Mouse (Mus musculus): ENCODE data around the gene Klk4. TPM values are rescaled to one million over a fixed set of nuclear protein-coding genes. Genes with fewer than 3 reads are reported as not detected.

The Klk4 gene
- total RNA-seq (2021), result not detected
- long read RNA-seq, experiment 1, result 0 reads
- long read RNA-seq, experiment 2, result 0 reads

DNA sequence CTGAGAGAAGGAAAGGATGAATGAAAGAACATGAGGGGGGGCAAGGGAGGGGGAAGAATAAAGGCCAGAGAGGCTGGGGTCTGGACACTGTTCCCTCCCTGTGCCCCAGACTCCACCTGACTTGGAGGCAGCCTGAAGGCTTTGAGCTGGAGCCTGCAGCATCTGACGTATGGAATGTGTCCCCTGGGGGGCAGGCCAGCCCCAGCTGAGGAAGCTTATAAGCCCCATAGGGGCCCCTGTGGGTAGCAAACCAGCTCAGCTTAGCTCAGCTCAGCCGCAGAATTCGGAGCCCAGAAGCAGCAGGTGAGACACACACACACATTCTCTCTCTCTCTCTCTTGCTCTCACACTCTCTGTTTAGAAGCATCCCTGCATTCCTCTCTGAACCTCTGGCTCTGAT, at the start of gene Klk4:
Klk4 (plus strand) TSS at position 249 of the 400 bp plus-strand sequence.
- intact Hi-C loops (cut with DNase I), result no loop called here
- no peak for DNase-seq

DNA sequence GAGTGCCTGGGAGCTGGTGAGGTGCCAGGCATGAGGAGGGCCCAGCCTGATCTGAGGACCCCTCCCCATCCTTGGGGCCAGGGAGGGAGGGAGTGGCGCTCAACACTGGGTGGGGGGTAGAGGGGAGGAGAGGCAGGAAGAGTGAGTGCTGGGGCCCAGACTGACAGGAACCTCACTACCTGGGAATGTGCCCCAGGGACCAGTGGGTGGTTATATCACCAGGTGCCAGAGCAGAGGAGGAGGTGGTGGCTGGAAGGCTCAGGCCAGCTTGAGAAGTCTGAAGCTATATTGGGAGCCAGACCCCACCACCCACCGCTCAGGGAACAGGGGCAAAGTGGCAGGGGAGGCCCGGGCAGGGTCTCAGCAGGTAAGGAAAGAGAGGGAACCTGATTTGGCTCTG, 39.3 kb upstream of the Klk4 start, which contains the start of gene Klk5:
Klk5 (plus strand) TSS at position 271 of the 400 bp plus-strand sequence.
- no peak for DNase-seq
- intact Hi-C loops (cut with DNase I), result no loop called here

DNA sequence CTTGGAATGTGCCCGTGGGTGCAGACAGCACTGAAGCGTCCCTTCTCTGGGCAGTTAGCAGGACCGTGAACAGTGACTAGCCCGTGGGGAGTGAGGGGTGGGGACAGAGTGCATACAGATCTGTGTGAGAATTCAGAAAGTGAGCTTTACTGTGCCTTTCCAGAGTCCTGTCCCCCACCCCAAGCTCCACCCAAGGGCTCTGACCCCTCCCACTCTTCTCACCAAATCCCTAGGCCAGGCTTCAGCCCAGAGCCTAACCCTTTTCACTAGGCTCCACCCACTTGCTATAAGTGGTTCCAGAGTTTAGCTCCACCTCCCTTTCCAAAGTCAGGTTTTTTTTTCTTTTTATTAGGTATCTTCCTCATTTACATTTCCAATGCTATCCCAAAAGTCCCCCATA, 37.2 kb upstream of the Klk4 start:
- intact Hi-C loops (cut with DNase I), result no loop called here
- DNase-seq, result no peak

DNA sequence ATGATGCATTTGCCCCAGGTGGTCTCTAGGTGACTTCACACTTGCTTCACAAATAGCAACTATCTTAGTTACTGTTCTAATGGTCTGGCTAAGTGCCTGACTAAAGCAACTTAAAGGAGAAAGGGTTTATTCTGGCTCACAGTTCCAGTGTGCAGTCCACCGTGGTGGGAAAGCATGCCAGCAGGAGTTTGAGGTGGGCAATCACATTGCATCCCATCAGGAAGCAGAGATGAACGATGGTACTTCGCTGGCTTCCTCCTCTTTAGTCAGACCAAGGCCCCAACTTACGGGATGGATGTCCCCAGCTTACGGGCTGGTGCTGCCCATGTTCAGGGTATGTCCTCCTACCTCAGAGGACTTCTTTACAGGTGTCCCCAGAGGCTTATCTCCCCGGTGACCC, 29.3 kb upstream of the Klk4 start:
- intact Hi-C loops (cut with DNase I), result no loop called here

DNA sequence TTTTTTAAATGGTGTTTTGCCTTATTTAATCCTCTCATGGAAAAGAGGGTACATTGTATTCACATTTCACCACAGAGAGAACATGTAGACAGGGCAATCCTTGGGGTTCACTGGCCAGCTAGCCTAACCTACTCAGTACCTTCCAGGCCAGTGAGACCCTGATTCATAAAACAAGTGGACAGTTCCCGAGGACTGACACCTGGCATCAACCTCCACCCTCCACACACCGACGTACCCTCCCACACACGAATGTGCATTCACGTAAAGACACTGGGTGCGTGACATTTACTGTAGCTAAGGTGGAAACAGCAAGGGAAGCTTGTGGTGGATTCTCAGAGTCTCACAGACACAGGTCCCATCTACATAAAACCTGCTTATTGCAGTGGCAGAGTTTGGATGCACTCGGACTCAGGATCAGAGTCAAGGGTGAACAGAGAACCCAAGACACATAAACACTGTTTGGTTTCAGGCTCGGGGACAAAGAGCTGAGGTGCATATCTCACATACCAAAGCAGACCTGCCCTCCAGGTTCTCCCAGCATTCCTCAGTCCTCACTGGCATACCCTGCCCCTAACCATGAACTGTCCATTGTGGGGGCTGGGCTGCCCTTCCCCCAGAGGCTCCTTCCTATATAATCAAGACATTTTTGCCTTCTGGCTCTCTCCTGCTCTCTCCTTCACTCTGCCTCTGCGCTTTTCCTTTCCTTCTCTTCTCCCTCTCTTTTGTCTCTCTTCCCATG, 26.1 kb upstream of the Klk4 start:
- no peak for DNase-seq
- intact Hi-C loops (cut with DNase I), result no loop called here

More for the DNA sequence above, 29.3 kb upstream of the Klk4 start:
- no peak for DNase-seq

DNA sequence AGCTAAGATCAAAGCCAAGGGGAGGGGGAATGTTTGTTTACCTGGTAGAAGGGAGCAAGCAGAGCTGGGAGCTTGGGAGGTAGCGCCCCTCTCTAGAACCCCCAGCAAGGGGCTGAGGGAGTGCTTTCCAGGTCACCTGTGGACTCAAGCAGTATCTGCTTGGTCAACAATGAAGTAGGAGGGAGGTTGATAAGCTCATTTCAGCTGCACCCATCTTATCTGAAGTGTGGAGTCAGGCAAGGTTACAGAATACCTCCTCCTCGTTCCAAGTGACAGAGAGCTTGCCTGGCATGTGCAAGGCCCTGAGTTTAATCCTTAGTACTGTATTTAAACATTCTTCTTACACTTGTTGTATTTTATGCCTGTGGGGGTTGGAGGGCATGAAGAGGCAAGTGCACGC, 25.3 kb upstream of the Klk4 start:
- no peak for DNase-seq

DNA sequence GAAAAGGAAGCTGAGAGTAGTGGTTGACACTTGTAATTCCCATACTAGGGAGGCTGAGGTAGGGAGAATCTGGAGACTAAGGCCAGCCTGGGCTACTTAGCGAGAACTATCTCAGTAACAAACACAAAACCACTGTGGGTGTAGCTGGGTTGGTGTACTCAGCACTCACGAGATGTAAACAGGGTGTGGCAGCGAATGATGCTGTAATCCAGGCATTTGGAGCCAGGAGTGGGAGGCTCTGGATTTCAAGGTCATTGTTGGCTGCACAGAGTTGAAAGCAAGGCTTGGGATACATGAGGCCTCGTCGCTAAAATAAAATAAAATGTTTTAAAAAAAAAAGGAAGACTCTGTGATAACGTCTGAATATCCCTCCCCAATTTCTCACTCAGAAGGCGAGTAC, 24.7 kb upstream of the Klk4 start:
- intact Hi-C loops (cut with DNase I), result no loop called here
- no peak for DNase-seq

More for the DNA sequence above, 25.3 kb upstream of the Klk4 start:
- intact Hi-C loops (cut with DNase I), result no loop called here

DNA sequence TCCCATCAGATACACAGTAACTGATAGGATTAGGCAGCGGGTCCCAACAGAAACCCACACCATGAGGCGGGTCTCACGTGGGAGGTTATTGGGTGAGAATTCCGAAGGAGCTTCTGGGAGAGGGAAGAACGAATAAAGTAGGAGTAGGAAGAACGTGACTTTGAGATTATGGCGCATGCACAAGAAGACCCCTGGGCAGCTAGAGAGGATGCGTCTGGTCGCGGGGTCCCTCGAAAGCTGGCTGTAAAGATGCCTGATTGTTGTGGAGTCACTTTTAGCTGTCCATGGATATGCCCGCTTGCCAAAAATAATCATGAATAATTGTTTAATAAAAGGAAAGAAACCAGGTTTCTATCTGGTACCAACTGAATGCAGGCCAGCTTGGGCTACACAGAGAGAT, 23.5 kb upstream of the Klk4 start:
- intact Hi-C loops (cut with DNase I), result no loop called here

DNA sequence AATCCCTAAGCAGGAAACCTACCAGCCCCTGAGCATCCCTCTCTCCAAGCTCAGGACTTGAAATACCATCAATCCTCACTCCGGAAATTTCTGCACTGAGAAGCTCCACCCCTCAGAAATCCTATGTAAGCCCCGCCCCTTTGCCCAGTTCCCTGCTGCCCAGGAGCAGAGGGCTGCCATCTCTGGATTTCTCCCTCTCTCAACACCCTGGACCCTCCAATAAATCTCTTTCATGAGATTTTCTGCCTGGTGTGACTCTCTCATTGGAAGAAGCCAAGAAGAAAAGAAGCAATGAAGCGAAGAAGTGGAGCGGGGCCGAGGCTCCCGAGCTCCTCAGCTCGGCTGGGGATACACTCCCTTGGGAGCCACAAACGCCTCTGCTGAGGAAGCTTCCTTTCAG, 20.5 kb upstream of the Klk4 start:
- DNase-seq, result no peak
- intact Hi-C loops (cut with DNase I), result no loop called here

More for the DNA sequence above, 23.5 kb upstream of the Klk4 start:
- no peak for DNase-seq

DNA sequence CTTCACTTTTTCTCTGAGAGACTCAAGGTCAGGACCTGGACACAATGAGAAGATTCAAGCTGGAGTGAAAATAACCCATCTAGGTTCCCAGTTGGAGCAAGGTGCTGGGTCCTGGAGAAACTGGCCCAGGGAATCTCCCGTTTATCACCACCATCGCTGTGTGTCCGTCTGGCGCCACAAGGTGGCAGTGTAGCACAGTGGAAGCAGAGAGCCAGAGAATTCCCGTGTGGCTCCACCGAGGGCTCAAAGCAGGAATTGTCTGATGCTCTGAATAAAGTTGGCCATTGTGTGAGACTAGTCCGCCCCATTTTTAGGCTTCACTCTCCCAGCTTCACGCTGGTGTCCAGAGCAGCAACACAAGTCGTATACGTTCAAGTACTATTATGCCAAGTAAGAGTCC, 7.7 kb upstream of the Klk4 start:
- DNase-seq, result peak; percentile 27 to 43
- intact Hi-C loops (cut with DNase I), result no loop called here

DNA sequence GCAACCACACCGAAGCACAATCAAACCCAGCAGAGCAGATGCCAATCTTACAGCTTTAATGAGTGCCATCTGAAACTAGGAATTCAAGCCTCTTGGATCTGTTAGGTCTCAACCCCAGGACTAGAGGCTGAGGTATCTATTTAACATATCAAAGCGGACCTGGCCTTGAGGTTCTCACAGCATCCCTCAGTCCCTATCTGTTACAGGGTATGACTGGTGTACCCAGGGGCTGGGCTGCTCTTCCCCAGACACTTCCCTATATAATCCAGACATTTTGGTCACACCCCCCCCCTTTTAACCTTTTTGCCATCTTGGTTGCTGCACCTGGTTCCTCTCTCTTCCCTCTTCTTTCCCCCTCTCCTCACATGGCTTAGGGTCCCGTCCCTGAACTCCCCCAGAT, 7.3 kb upstream of the Klk4 start:
- DNase-seq, result no peak
- intact Hi-C loops (cut with DNase I), result no loop called here

DNA sequence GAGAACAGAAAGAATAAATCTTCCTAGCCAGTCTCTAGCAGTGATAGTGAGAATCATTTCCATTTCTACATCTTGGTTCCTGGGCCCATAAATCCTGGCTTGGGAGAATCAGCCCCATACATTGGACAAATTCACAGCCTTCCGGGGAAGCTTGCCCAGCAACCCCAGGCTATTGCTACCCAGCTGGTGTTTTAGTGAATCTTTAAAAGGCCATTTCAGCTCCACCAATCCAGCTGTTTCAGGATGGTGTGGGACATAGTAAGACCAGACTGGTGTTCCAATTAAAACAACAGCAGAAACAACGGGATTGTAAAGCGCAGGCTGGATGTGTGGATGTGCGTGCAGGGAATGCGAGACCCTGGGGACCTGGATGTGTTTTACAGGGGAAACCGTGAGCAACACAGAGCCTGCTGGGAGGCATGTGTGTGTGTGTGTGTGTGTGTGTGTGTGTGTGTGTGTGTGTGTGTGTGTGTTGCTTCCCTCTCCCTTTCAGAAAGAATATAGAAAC, 6.0 kb upstream of the Klk4 start:
- intact Hi-C loops (cut with DNase I), result no loop called here

DNA sequence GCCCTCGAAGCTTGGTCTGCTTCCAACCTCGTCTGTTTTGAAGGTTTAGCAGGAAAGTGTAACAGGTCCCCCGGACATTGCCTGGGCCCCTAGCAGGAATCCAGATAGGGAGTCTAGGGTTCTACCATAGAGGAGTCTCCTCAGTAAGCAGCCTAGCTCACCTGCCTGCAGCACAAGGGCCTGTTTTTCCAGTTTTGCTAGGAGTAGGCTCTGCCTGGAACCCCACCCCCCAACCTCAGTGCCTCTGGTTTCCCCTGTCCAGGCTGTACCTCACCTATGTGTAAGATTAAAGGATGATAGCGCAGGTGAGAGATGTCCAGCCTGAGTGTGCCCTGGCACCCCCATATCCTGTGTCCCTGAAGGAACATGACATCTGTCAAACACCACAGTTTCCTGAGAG, 4.5 kb upstream of the Klk4 start:
- intact Hi-C loops (cut with DNase I), result no loop called here
- no peak for DNase-seq

More for the DNA sequence above, 6.0 kb upstream of the Klk4 start:
- DNase-seq, result no peak

DNA sequence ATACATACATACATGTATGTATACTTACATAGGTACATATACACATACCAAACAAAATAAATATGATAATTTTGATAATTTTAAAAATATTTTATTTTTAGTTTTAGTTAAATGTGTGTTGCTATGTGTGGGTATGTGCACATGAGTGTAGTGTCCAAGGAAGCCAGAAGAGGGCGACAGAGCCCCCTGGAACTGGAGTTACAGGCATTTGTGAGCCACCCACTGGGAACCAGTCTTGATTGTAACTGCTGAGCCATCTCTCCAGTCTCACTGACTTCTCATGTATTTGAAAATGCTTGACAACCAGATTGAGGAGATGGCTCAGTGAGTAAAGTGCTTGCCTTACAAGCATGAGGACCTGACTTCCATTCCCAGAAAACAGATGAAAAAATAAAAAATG, 2.7 kb upstream of the Klk4 start:
- intact Hi-C loops (cut with DNase I), result no loop called here

DNA sequence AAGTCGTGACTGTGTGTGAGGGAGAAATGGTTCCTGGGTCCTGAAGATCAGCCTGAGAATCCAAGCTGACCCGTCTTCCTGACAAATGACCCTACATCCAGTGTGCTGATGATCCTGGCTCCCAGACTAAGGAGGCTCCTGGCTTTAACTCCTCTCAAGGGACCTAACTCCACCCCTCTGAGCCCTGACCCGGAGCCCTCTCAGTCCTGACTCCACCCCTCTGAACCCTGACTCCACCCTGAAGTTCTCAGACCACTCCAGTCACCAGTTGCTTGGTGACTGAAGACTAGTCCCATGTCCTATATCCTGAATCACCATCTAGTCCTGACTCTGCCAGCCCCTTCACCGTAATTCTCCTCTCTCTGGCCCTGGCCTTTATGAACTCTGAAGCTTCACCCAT, 1.4 kb downstream of the Klk4 start:
- intact Hi-C loops (cut with DNase I), result no loop called here

More for the DNA sequence above, 2.7 kb upstream of the Klk4 start:
- DNase-seq, result no peak

DNA sequence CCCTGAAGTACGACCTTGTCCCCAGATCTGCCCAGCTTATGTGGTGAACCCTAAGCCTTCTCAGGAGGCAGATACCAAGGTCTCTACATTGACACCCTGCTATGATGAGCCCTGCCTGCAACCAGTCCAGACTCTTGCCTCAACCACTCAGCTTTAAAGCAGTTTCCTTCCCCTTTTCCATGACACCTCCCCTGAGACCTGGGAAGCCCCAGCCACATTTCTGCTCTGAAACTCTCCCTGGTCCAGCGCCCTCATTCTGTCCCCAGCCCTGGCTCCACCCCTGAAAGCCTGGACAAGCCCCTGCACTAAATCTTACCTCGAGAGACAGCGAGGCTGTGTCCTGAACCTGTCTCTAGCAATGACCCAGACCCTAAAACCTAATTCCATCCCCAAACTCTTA, 1.9 kb downstream of the Klk4 start:
- no peak for DNase-seq
- intact Hi-C loops (cut with DNase I), result no loop called here

More for the DNA sequence above, 1.4 kb downstream of the Klk4 start:
- DNase-seq, result peak in 1 of 2 experiments; percentile 23

DNA sequence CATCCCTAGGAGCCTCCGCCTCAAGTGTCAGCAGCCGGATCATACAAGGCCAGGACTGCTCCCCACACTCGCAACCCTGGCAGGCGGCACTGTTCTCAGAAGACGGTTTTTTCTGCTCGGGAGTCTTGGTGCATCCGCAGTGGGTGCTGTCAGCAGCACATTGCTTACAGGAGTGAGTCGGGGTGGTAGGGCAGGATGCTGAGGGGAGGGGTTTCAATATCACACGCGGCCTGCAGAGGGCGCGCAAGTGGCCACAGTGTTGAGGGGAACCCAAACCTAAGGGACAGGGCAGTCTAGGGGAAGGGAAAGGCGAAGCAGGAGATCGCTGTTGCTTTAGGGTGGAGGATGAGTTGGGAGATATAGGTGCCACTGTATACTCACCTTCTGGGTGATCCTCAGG, 2.6 kb downstream of the Klk4 start:
- peak; percentile 20 to 30 for DNase-seq
- intact Hi-C loops (cut with DNase I), result no loop called here

DNA sequence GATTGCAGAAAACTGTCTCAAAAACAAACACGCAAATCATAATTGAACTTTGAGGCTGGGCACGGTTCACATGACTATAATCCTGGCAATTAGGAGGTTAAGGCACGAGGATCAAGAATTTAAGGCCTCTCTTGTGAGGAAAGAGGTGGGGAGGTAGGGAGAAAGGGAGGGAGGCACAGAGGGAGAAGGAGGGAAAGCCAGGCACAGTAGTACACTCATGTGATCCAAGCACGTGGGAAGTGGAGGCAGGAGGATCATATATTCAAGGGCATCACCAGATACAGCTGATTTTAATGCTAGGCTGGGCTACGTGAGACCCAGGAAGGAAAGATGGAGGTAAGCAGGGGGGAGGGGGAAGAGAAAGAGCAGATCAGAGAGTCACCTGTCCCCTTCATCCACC, 10.4 kb downstream of the Klk4 start:
- no peak for DNase-seq
- intact Hi-C loops (cut with DNase I), result no loop called here

DNA sequence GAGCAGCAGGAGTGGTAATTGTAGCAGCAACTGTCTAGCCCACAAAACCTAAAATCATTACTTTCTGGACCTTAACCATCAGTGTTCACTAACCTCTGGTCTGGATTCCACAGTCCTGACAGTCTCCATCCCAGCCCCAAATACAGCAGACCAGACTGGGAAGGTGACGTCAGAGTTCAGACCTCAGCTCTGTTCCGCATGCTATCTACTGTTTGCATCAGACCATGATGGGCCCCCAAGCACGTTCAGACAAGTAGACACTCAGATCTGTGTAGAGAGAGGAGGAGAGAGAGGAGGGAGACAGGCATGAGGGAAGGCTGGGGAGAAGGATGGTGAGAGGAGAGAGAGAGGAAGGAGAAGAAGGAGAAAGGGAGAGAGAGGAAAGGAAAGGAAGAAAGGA, 10.8 kb downstream of the Klk4 start:
- intact Hi-C loops (cut with DNase I), result no loop called here
- DNase-seq, result no peak

DNA sequence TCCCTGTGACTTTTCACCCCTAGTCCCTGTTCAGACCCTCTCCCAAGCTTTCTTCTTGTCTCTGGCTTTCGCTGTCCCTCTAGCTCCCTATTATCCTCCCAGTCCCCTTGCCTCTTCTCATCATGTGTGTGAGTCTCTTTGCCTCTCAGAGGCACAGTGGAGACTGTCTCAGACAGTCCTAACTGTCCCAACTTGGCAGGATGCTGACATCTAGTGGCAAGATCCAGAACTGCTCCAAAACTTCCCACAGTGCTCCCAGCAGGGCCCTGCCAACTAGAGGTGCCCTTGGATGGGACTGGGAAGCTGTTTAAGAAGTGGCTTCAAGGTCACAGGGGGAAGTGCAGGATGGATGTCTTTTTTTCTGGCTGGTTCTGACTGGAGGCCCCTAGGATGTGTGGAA, 13.9 kb downstream of the Klk4 start:
- intact Hi-C loops (cut with DNase I), result loop anchor here (2.0 kb wide), 1 partner anchor 214 kb away; no protein-coding TSS in a partner anchor
- peak; percentile 41 to 72 for DNase-seq

DNA sequence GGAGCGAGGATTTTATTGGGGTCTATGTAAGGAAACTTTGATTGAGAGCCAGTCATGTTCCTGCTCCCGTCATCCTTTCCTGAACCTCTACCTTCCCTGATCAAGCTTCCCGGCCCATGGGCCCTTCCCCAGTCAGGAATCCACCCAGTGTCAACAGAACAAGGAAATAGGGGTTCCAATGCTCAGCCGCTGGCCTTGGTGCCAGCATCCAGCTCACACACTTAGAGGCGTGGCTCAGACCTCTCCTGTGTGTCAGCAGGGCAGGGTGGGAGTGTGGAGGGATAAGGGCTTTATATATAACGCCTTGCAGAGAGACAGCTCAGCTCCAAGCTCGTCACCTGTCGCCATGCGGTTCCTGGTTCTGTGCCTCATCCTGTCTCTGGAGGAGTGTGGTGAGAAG, 33.9 kb downstream of the Klk4 start:
- intact Hi-C loops (cut with DNase I), result no loop called here
- DNase-seq, result no peak

DNA sequence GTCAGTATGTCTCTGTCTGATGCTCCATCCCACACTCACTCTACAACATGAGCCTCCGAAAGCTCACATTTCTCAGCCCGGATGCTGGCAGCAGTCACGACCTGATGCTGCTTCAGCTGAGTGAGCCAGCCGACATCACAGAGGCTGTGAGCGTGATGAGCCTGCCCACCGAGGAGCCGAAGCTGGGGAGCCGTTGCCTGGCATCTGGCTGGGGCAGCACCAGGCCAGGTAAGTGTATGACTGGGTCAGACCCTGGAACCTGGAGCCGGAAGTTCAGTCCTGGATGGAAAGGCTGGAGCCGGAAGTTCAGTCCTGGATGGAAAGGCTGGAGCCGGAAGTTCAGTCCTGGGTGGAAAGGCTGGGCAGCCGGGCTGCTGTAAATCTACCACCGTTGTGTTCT, 37.5 kb downstream of the Klk4 start:
- no peak for DNase-seq
- intact Hi-C loops (cut with DNase I), result no loop called here

Measured in gastrocnemius, postnatal 36 days (tissue).